Mouse (Mus musculus): Measurements from ENCODE around the gene Gripap1. TPM values are rescaled to one million over a fixed set of nuclear protein-coding genes. Genes with fewer than 3 reads are reported as not detected.

Gene Gripap1
- 31.1 and 39.0 TPM in 2 replicates for polyA plus RNA-seq (2012; rRNA removed; ENCODE audit: low replicate concordance)

DNA sequence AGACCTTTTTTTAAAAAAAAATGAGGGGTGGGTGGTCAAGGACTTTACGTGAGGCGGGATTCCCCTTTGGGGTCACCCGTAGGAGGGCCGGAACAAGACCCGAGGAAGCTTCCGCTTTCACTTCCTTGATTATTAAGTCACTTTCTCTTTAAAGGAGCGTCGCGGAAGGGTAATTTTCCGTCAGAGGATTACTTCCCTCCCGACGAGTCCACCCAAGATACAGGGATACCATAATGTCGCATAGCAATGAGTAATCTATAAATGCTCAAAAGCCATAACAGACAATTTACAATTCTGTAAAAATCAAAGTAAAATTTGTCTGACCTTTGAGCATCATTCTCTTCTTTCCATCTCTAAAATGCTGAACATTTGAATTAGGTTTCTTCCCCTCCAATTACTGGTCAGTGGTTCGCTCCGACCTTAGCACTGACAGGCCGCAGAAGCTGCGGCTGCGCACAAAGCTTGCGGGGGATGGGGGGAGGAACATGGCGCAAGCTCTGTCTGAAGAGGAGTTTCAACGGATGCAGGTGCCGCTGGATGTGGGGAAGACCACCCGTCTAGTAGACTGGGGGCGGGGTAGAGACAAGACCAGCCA is at the start of gene Gripap1:
Gripap1 (plus strand) TSS at position 224 of the 595 bp plus-strand sequence.

GRCm38 (mm10) chrX:7750432-7751116 is 39.0 kb upstream of the Gripap1 start, which contains the start of gene Ccdc120:
TSS of gene Ccdc120 (minus strand) at chrX:7750905.

DNA sequence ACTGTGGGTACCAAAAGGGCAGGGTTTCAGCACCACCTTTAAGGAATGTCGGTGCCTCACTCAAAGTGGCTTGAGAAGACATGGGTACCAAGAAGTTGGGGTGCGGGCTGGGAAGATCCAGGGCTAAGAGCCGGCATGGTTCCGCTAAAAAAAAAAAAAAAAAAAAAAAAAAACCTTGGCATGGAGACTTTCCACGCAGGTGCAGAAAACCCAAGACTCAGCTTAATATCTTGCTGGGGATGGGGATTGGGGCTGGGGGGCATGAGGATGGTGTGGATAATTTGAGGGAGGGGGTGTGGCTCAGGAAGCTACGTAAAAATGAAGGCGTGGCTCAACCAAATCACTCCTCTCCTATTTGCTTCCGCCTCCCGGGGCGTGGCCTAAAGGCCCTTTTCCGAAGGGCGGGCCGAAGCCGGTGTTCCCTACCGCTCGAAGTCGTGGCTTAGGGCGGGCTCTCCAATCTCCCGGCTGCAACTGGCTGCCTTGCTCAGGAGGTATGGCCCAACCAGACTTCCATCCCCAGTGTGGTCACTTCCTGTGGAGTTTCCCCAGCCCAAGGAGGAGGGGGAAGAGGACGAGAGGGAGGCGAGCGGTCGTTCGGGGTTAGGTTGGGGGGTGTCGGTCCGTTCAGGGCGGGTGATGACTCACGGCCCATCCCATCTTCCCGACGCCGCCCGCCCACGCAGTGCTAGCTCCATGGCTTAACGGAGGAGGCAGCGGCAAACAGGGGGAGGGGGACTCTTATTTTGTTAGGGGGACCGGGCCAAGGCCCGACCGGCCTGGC is 27.2 kb upstream of the Gripap1 start, which contains the start of gene Tfe3:
Tfe3 (plus strand) TSS at position 424 of the 784 bp plus-strand sequence.

GRCm38 (mm10) chrX:7821865-7822779 is 32.6 kb downstream of the Gripap1 start, which contains the start of gene Kcnd1:
TSS of gene Kcnd1 (plus strand) at chrX:7822289.

GRCm38 (mm10) chrX:7841163-7842162 is 51.9 kb downstream of the Gripap1 start, which contains the start of gene Otud5:
TSS of gene Otud5 (plus strand) at chrX:7841364.

Other genes starting within 250 kb of the Gripap1 start
- 0.15 and 0.36 TPM in 2 replicates for gene Foxp3, start 216.1 kb upstream of the Gripap1 start, polyA plus RNA-seq (2012; rRNA removed; ENCODE audit: low replicate concordance)
- 1.6 and 3.6 TPM in 2 replicates for gene Ppp1r3f, start 215.5 kb upstream of the Gripap1 start, polyA plus RNA-seq (2012; rRNA removed; ENCODE audit: low replicate concordance)
- 20.1 and 23.7 TPM in 2 replicates for gene Ccdc22, start 184.2 kb upstream of the Gripap1 start, polyA plus RNA-seq (2012; rRNA removed; ENCODE audit: low replicate concordance)
- gene Cacna1f, start 182.7 kb upstream of the Gripap1 start, polyA plus RNA-seq (2012; rRNA removed; ENCODE audit: low replicate concordance) = 0.03 and 0.06 TPM in 2 replicates
- 6.8 and 38.6 TPM in 2 replicates for gene Syp, start 151.3 kb upstream of the Gripap1 start, polyA plus RNA-seq (2012; rRNA removed; ENCODE audit: low replicate concordance)
- 22.2 and 28.8 TPM in 2 replicates for gene Prickle3, start 132.5 kb upstream of the Gripap1 start, polyA plus RNA-seq (2012; rRNA removed; ENCODE audit: low replicate concordance)
- 261 and 296 TPM in 2 replicates for gene Plp2, start 118.4 kb upstream of the Gripap1 start, polyA plus RNA-seq (2012; rRNA removed; ENCODE audit: low replicate concordance)
- 6.6 and 7.9 TPM in 2 replicates for gene Magix, start 108.5 kb upstream of the Gripap1 start, polyA plus RNA-seq (2012; rRNA removed; ENCODE audit: low replicate concordance)
- 9.4 and 11.1 TPM in 2 replicates for gene Gpkow, start 92.6 kb upstream of the Gripap1 start, polyA plus RNA-seq (2012; rRNA removed; ENCODE audit: low replicate concordance)
- gene Wdr45, start 75.4 kb upstream of the Gripap1 start, polyA plus RNA-seq (2012; rRNA removed; ENCODE audit: low replicate concordance) = 77.1 and 105 TPM in 2 replicates
- gene Gm45208, start 67.5 kb upstream of the Gripap1 start, polyA plus RNA-seq (2012; rRNA removed; ENCODE audit: low replicate concordance) = 0.97 TPM in 1 of 2 replicates, not detected in the other
- gene Praf2, start 61.3 kb upstream of the Gripap1 start, polyA plus RNA-seq (2012; rRNA removed; ENCODE audit: low replicate concordance) = 26.1 and 85.6 TPM in 2 replicates
- 3.5 and 16.5 TPM in 2 replicates for gene Ccdc120, start 38.9 kb upstream of the Gripap1 start, polyA plus RNA-seq (2012; rRNA removed; ENCODE audit: low replicate concordance)
- 27.8 and 38.8 TPM in 2 replicates for gene Tfe3, start 27.2 kb upstream of the Gripap1 start, polyA plus RNA-seq (2012; rRNA removed; ENCODE audit: low replicate concordance)
- 2.1 and 4.6 TPM in 2 replicates for gene Kcnd1, start 32.5 kb downstream of the Gripap1 start, polyA plus RNA-seq (2012; rRNA removed; ENCODE audit: low replicate concordance)
- 24.5 and 39.8 TPM in 2 replicates for gene Otud5, start 51.6 kb downstream of the Gripap1 start, polyA plus RNA-seq (2012; rRNA removed; ENCODE audit: low replicate concordance)
- 3.0 and 9.6 TPM in 2 replicates for gene Pim2, start 88.5 kb downstream of the Gripap1 start, polyA plus RNA-seq (2012; rRNA removed; ENCODE audit: low replicate concordance)
- gene Slc35a2, start 94.3 kb downstream of the Gripap1 start, polyA plus RNA-seq (2012; rRNA removed; ENCODE audit: low replicate concordance) = 57.9 and 69.0 TPM in 2 replicates
- gene Pqbp1, start 109.5 kb downstream of the Gripap1 start, polyA plus RNA-seq (2012; rRNA removed; ENCODE audit: low replicate concordance) = 52.5 and 69.5 TPM in 2 replicates
- 31.6 and 39.6 TPM in 2 replicates for gene Timm17b, start 109.6 kb downstream of the Gripap1 start, polyA plus RNA-seq (2012; rRNA removed; ENCODE audit: low replicate concordance)
- not detected in 2 replicates for gene Gm10491, start 118.1 kb downstream of the Gripap1 start, polyA plus RNA-seq (2012; rRNA removed; ENCODE audit: low replicate concordance)
- not detected in 2 replicates for gene Gm10490, start 119.8 kb downstream of the Gripap1 start, polyA plus RNA-seq (2012; rRNA removed; ENCODE audit: low replicate concordance)
- gene Pcsk1n, start 130.1 kb downstream of the Gripap1 start, polyA plus RNA-seq (2012; rRNA removed; ENCODE audit: low replicate concordance) = 0.24 TPM in 1 of 2 replicates, not detected in the other
- not detected in 2 replicates for gene Eras, start 138.8 kb downstream of the Gripap1 start, polyA plus RNA-seq (2012; rRNA removed; ENCODE audit: low replicate concordance)
- gene Hdac6, start 158.1 kb downstream of the Gripap1 start, polyA plus RNA-seq (2012; rRNA removed; ENCODE audit: low replicate concordance) = 23.6 and 53.9 TPM in 2 replicates
- gene Gata1, start 188.3 kb downstream of the Gripap1 start, polyA plus RNA-seq (2012; rRNA removed; ENCODE audit: low replicate concordance) = 0.26 and 1.4 TPM in 2 replicates
- not detected in 2 replicates for gene Glod5, start 228.7 kb downstream of the Gripap1 start, polyA plus RNA-seq (2012; rRNA removed; ENCODE audit: low replicate concordance)